Mouse (Mus musculus) kidney, embryonic 14.5 days (tissue): ENCODE measurements at regions not wholly inside any gene's neighbourhood (a gene's known extent, or its start where the extent isn't known, plus 50 kb on each side); places are given as distances from the start of the nearest gene placed in this dataset.

ENCODE experiments used
- ATAC-seq: fragments of 200-750 bp; cut with Nextera tagmentation; 2 replicates; pipeline ENCODE4 v1.8.0; 2017; ENCODE audit warnings: moderate number of reproducible peaks, mild to moderate bottlenecking, moderate TSS enrichment, moderate library complexity; ENCODE audit not compliant: low FRiP score, low TSS enrichment
- H3K27ac ChIP-seq: fragments of 300-500 bp; sonication (generic); 2 replicates; pipeline ENCODE4 v1.5.1; 2014; ENCODE audit warnings: low read depth, mild to moderate bottlenecking, low read length, moderate library complexity, mixed read lengths
- H3K27me3 ChIP-seq: fragments of 300-500 bp; sonication (generic); 2 replicates; pipeline ENCODE4 v1.6.1; 2014; ENCODE audit warnings: mild to moderate bottlenecking, low read length; ENCODE audit not compliant: control insufficient read depth, insufficient read depth
- H3K36me3 ChIP-seq: fragments of 300-500 bp; sonication (generic); 2 replicates; pipeline ENCODE4 v1.6.1; 2014; ENCODE audit warnings: low read length, mixed read lengths; ENCODE audit not compliant: control insufficient read depth, insufficient read depth
- H3K4me1 ChIP-seq: fragments of 300-500 bp; sonication (generic); 2 replicates; pipeline ENCODE4 v1.6.1; 2014; ENCODE audit warnings: low read length, mixed read lengths; ENCODE audit not compliant: control insufficient read depth, insufficient read depth
- H3K4me2 ChIP-seq: fragments of 300-500 bp; sonication (generic); replicated peaks from 2 replicates; pipeline ENCODE4 v1.6.1; 2014; ENCODE audit warnings: low read depth, mild to moderate bottlenecking, low read length
- H3K4me3 ChIP-seq: fragments of 300-500 bp; sonication (generic); 2 replicates; pipeline ENCODE4 v1.5.1; 2014; ENCODE audit warnings: mild to moderate bottlenecking, low read length
- H3K9ac ChIP-seq: fragments of 300-500 bp; sonication (generic); 2 replicates; pipeline ENCODE4 v1.6.1; 2014; ENCODE audit warnings: low read depth, mild to moderate bottlenecking, low read length, moderate library complexity
- H3K9me3 ChIP-seq: fragments of 300-500 bp; sonication (generic); 2 replicates; pipeline ENCODE4 v1.6.1; 2016; ENCODE audit warnings: low read length; ENCODE audit not compliant: control insufficient read depth
- WGBS: fragments of 180-500 bp; shearing (Covaris S2); extraction: QIAGEN DNeasy Blood & Tissue Kit; methylation state at CpG from one replicate; pipeline ENCODE4 v1.1.7; 2014; 5-methylcytosine and 5-hydroxymethylcytosine counted together

GRCm38 (mm10) chr8:42973619-42974539 is 167.4 kb downstream of the Triml1 start:
- Histone ChIP-seq H3K27ac (no peak overlapping the region), H3K36me3 (no peaks in the 10 kb centered on the region), H3K4me3 (no peak overlapping the region), H3K27me3 (no peaks in the 10 kb centered on the region), H3K4me2 (no peak overlapping the region), H3K4me1 (no peaks in the 10 kb centered on the region), H3K9me3 (no peaks in the 10 kb centered on the region), H3K9ac (no peak overlapping the region)
- 81% methylated on average over 18 of the region's 18 CpGs for WGBS
- no peak for ATAC-seq

- Histone ChIP-seq H3K27ac (no peak overlapping the region), H3K9ac (no peak overlapping the region), H3K9me3 (no peaks in the 10 kb centered on the region), H3K27me3 (no peaks in the 10 kb centered on the region), H3K4me2 (no peak overlapping the region), H3K4me1 (no peaks in the 10 kb centered on the region), H3K36me3 (no peaks in the 10 kb centered on the region), H3K4me3 (no peak overlapping the region)
- 82% methylated on average over 4 of the region's 4 CpGs for WGBS
- ATAC-seq = no peak
Measured at GRCm38 (mm10) chr8:42972545-42972944, 168.7 kb downstream of the Triml1 start.

- Histone ChIP-seq H3K4me3 (no peak overlapping the region), H3K4me1 (no peaks in the 10 kb centered on the region), H3K27ac (no peak overlapping the region), H3K4me2 (no peak overlapping the region), H3K9me3 (no peaks in the 10 kb centered on the region), H3K9ac (no peak overlapping the region), H3K27me3 (no peaks in the 10 kb centered on the region), H3K36me3 (no peaks in the 10 kb centered on the region)
- 25% methylated on average over 8 of the region's 8 CpGs for WGBS
- ATAC-seq = no peak
Measured at GRCm38 (mm10) chr8:42967862-42968395, 173.4 kb downstream of the Triml1 start.

- Histone ChIP-seq H3K9ac (no peak overlapping the region), H3K4me1 (no peaks in the 10 kb centered on the region), H3K4me2 (no peak overlapping the region), H3K4me3 (no peak overlapping the region), H3K27me3 (no peaks in the 10 kb centered on the region), H3K36me3 (no peaks in the 10 kb centered on the region), H3K9me3 (no peaks in the 10 kb centered on the region), H3K27ac (no peak overlapping the region)
- peak; percentile 52 for ATAC-seq
- 37% methylated on average over 2 of the region's 2 CpGs for WGBS
Measured at GRCm38 (mm10) chr8:42964507-42964906, 176.8 kb downstream of the Triml1 start.

- no peak for ATAC-seq
- Histone ChIP-seq H3K27ac (no peak overlapping the region), H3K4me1 (no peaks in the 10 kb centered on the region), H3K4me2 (no peak overlapping the region), H3K9me3 (no peaks in the 10 kb centered on the region), H3K4me3 (no peak overlapping the region), H3K9ac (no peak overlapping the region), H3K27me3 (no peaks in the 10 kb centered on the region), H3K36me3 (no peaks in the 10 kb centered on the region)
- WGBS = 85% methylated on average over 11 of the region's 11 CpGs
Measured at GRCm38 (mm10) chr8:42958052-42958805, 183.1 kb downstream of the Triml1 start.

GRCm38 (mm10) chr8:42932609-42933008 is 208.7 kb downstream of the Triml1 start:
- Histone ChIP-seq H3K36me3 (no peaks in the 10 kb centered on the region), H3K27me3 (no peaks in the 10 kb centered on the region), H3K9ac (no peak overlapping the region), H3K4me2 (no peak overlapping the region), H3K4me1 (no peaks in the 10 kb centered on the region), H3K9me3 (no peaks in the 10 kb centered on the region), H3K4me3 (no peak overlapping the region), H3K27ac (no peak overlapping the region)
- WGBS = 87% methylated on average over 3 of the region's 3 CpGs
- no peak for ATAC-seq

GRCm38 (mm10) chr8:42891658-42892057 is 249.6 kb downstream of the Triml1 start:
- no peaks in the 10 kb centered on the region for H3K36me3 ChIP-seq
- 90% methylated on average over 5 of the region's 5 CpGs for WGBS
- H3K27ac ChIP-seq = no peak overlapping the region
- no peak overlapping the region for H3K4me2 ChIP-seq
- H3K27me3 ChIP-seq = no peaks in the 10 kb centered on the region
- H3K4me3 ChIP-seq = no peak overlapping the region
- H3K4me1 ChIP-seq = no peaks in the 10 kb centered on the region
- no peak overlapping the region for H3K9ac ChIP-seq
- no peak for ATAC-seq
- H3K9me3 ChIP-seq = no peaks in the 10 kb centered on the region

GRCm38 (mm10) chr8:42886516-42886915 is 254.8 kb downstream of the Triml1 start:
- H3K36me3 ChIP-seq = no peaks in the 10 kb centered on the region
- no peak for ATAC-seq
- 90% methylated on average over 2 of the region's 2 CpGs for WGBS

GRCm38 (mm10) chr8:42870262-42870661 is 271.0 kb downstream of the Triml1 start:
- WGBS = 91% methylated on average over 3 of the region's 3 CpGs
- no peak for ATAC-seq

More at GRCm38 (mm10) chr8:42886516-42886915, 254.8 kb downstream of the Triml1 start:
- Histone ChIP-seq H3K4me3 (no peak overlapping the region), H3K27me3 (no peaks in the 10 kb centered on the region), H3K4me2 (no peak overlapping the region), H3K4me1 (no peaks in the 10 kb centered on the region), H3K27ac (no peak overlapping the region), H3K9ac (no peak overlapping the region), H3K9me3 (no peaks in the 10 kb centered on the region)

More at GRCm38 (mm10) chr8:42870262-42870661, 271.0 kb downstream of the Triml1 start:
- Histone ChIP-seq H3K27ac (no peak overlapping the region), H3K4me2 (no peak overlapping the region), H3K9me3 (no peaks in the 10 kb centered on the region), H3K36me3 (no peaks in the 10 kb centered on the region), H3K9ac (no peak overlapping the region), H3K4me3 (no peak overlapping the region), H3K4me1 (no peaks in the 10 kb centered on the region), H3K27me3 (no peaks in the 10 kb centered on the region)
